Mouse (Mus musculus) liver, embryonic 14.5 days (tissue): ENCODE measurements around the gene Las1l. TPM values are rescaled to one million over a fixed set of nuclear protein-coding genes. Genes with fewer than 3 reads are reported as not detected.

Source experiments
- ATAC-seq: fragments of 200-750 bp; cut with Nextera tagmentation; 2 replicates; pipeline ENCODE4 v1.8.0; 2017; ENCODE audit warnings: moderate number of reproducible peaks, mild to moderate bottlenecking, moderate library complexity; ENCODE audit not compliant: insufficient read depth
- DNase-seq, 3 experiments: peaks; one replicate each; pipeline ENCODE4 v3.0.0-alpha.2; 2012 to 2013; ENCODE audit warnings: low read depth in 3 of 3, low spot score in 3 of 3
- H3K27ac ChIP-seq: fragments of 300-500 bp; sonication (generic); 2 replicates; pipeline ENCODE4 v1.5.1; 2014; ENCODE audit warnings: moderate library complexity, mild to moderate bottlenecking, control low read depth, inconsistent platforms
- H3K27me3 ChIP-seq: fragments of 300-500 bp; sonication (generic); 2 replicates; pipeline ENCODE4 v1.6.1; 2014; ENCODE audit warnings: mild to moderate bottlenecking, low read length, moderate library complexity; ENCODE audit not compliant: control insufficient read depth, insufficient read depth
- H3K36me3 ChIP-seq: fragments of 300-500 bp; sonication (generic); replicated peaks from 2 replicates; pipeline ENCODE4 v1.6.1; 2014; ENCODE audit warnings: low read depth; ENCODE audit not compliant: control insufficient read depth, insufficient read depth
- H3K4me1 ChIP-seq, 2 experiments: fragments of 200-500 bp in 1 of 2; fragments of 300-500 bp in 1 of 2; sonication (generic) in 1 of 2; replicated peaks; 2 replicates each; pipeline ENCODE4 v1.6.1; 2012 to 2014; ENCODE audit warnings: antibody characterized with exemption in 1 of 2, inconsistent platforms in 1 of 2, low read length in 1 of 2; ENCODE audit not compliant: control insufficient read depth in 2 of 2, insufficient read depth in 2 of 2
- H3K4me2 ChIP-seq: fragments of 300-500 bp; sonication (generic); 2 replicates; pipeline ENCODE4 v1.6.1; 2014; ENCODE audit warnings: low read depth, mild to moderate bottlenecking, control low read depth, moderate library complexity
- H3K4me3 ChIP-seq, 2 experiments: fragments of 200-500 bp in 1 of 2; fragments of 300-500 bp in 1 of 2; sonication (generic) in 1 of 2; 2 replicates each; pipeline ENCODE4 v1.5.1; 2012 to 2014; ENCODE audit warnings: low read depth in 2 of 2, low read length in 2 of 2, mild to moderate bottlenecking in 2 of 2, control low read depth in 1 of 2, inconsistent platforms in 1 of 2, moderate library complexity in 1 of 2; ENCODE audit not compliant: insufficient read depth in 1 of 2
- H3K9ac ChIP-seq: fragments of 300-500 bp; sonication (generic); replicated peaks from 2 replicates; pipeline ENCODE4 v1.6.1; 2014; ENCODE audit warnings: mild to moderate bottlenecking, control low read depth, moderate library complexity
- H3K9me3 ChIP-seq: fragments of 300-500 bp; sonication (generic); 2 replicates; pipeline ENCODE4 v1.6.1; 2016; ENCODE audit warnings: low read length, mixed read lengths; ENCODE audit not compliant: control insufficient read depth
- CTCF ChIP-seq: IDR thresholded peaks from 2 replicates; pipeline ENCODE4 v1.5.1; 2016; ENCODE audit warnings: antibody characterized with exemption, low read depth, control low read depth
- EP300 ChIP-seq: IDR thresholded peaks from 2 replicates; pipeline ENCODE4 v1.6.1; 2016; ENCODE audit warnings: antibody characterized with exemption, low read depth
- WGBS: fragments of 180-500 bp; shearing (Covaris S2); extraction: QIAGEN DNeasy Blood & Tissue Kit; methylation state at CpG from one replicate; pipeline ENCODE4 v1.1.7; 2014; ENCODE audit not compliant: insufficient replicate concordance; 5-methylcytosine and 5-hydroxymethylcytosine counted together
- polyA plus RNA-seq, 2 experiments: library from polyadenylated mRNA; depleted of rRNA in 1 of 2; stranded (reverse) in 1 of 2; unstranded in 1 of 2; fragments of >200 nt; fragmentation: Nextera tagmentation in 1 of 2; extraction: Ambion mirVana in 1 of 2; gene quantifications; 2 replicates each; pipeline versions ENCODE4 v1.2.1 to v1.2.3; 2012 to 2014

The Las1l gene
- polyA plus RNA-seq (2012; rRNA removed) (9.2 and 13.3 TPM in 2 replicates), polyA plus RNA-seq (2014; fragmentation: Nextera tagmentation; extraction: Ambion mirVana) (18.5 and 20.1 TPM in 2 replicates)

DNA sequence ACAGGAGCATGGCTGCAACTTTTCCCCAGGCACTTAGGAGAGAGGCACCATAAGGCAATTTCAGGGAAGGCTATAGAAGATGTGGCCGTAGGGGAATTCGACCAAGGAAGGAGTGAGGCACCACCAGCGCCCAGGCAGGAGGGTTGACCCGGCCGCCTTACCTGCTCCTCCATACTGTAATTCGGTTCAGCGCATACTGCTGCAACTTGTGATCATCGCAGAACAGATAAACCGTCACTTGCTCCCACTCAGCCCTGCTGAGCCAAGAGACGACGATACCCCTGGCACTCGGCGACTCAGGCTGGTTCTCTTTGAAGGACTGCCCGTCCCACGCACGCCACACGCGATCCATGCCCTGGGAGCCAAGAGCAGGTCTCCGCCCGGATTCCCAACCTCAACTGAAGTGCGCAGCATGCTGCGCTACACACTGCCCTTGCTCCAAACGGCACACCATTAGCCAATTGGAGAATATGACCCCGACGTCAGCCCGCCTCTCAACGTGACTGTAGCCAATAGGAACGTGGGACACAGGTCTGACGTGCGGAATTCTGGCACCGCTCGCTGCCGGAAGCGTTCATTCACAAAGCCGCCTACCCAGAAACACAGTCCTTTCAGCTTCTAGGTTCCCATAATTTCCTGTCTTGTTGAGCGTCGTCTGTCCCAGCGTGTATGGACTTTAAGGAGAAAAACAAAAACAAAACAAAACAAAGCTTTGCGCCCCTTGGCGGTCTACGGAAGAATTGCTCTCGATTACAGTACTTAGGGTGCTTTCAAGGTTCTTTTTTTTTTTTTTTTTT is at the start of gene Las1l:
Gene Las1l, minus strand, starts transcription at position 466 of the 797 bp plus-strand sequence.
- 15% methylated on average over 42 of the region's 42 CpGs for WGBS
- no peak for TF ChIP-seq EP300
- peak; percentile 15; the same call in 1 of the 2 replicates for TF ChIP-seq CTCF
- peak within 1 kb of the TSS; percentile 33; the same call in 1 of the 2 replicates for H3K27ac ChIP-seq
- H3K9me3 ChIP-seq: no peaks in the 10 kb centered on the region
- ATAC-seq: peak; percentile 100
- peak within 1 kb of the TSS; percentile 69 to 88 for H3K4me3 ChIP-seq
- peak; percentile 87 to 88 (median 88) for DNase-seq
- H3K36me3 ChIP-seq: no peaks in the 10 kb centered on the region
- peak within 1 kb of the TSS; percentile 65 for H3K4me2 ChIP-seq
- no peaks in the 10 kb centered on the region for H3K27me3 ChIP-seq
- H3K9ac ChIP-seq: peak within 1 kb of the TSS; percentile 55
- H3K4me1 ChIP-seq: 0 out of 4 replicates have a peak, but pooled peaks cover 0 to 2% of the 10 kb centered on the region in 2 experiments

DNA sequence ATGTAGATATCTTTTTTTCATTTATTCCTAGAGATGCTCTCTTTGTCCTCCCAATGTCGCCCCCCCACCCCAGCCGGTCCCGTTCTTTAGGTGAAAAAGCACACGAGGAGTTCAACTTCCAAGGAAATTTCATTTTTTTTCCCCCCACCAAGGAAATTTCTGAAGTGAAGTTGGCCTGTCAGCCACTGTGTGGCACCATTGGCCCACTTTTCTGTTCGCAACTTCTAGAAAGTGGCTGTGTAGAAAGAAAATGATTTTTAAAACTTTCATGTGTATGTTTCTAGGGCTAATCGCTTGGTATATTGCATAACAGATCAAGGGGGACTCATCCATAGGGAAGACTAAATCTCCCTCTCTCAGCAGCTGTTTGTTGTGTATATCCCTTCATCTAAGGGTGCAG is 49.6 kb upstream of the Las1l start:
- H3K9me3 ChIP-seq: no peaks in the 10 kb centered on the region
- H3K4me1 ChIP-seq: no peaks in the 10 kb centered on the region
- no peaks in the 10 kb centered on the region for H3K36me3 ChIP-seq
- no peak overlapping the region for H3K4me3 ChIP-seq
- H3K27me3 ChIP-seq: no peaks in the 10 kb centered on the region; the same call in 1 of the 2 replicates
- no peak overlapping the region for H3K9ac ChIP-seq
- H3K4me2 ChIP-seq: no peak overlapping the region
- TF ChIP-seq EP300 (no peak), CTCF (no peak)
- ATAC-seq: no peak
- no peak for DNase-seq
- no peak overlapping the region for H3K27ac ChIP-seq
- WGBS: 53% methylated on average over 6 of the region's 6 CpGs

DNA sequence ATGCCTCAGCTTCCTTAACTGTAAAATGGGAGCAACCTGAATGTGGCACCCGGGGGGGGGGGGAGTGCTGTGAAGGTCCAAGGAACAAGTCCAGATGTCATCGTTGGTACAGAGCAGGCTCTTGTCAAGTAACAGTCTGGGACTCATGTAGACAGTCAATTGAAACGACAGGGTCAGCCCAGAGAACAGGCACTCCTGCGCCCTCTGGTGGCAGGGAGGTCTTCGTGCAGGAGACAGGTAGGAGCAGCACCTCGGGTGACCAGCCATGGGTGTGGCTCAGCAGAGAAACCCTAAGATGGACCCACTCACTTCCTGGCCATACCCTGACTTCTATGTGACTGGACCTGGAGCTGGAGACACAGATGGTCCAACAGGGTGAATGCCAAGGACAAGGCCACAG is 42.8 kb upstream of the Las1l start:
- Histone ChIP-seq H3K36me3 (no peaks in the 10 kb centered on the region), H3K4me3 (no peak overlapping the region), H3K27me3 (no peaks in the 10 kb centered on the region), H3K9ac (no peak overlapping the region), H3K27ac (no peak overlapping the region), H3K4me2 (no peak overlapping the region), H3K9me3 (no peaks in the 10 kb centered on the region), H3K4me1 (no peaks in the 10 kb centered on the region)
- DNase-seq (peak in 1 of 3 experiments; percentile 15), ATAC-seq (no peak)
- 41% methylated on average over 6 of the region's 6 CpGs for WGBS
- TF ChIP-seq CTCF (peak; percentile 86), EP300 (no peak)

DNA sequence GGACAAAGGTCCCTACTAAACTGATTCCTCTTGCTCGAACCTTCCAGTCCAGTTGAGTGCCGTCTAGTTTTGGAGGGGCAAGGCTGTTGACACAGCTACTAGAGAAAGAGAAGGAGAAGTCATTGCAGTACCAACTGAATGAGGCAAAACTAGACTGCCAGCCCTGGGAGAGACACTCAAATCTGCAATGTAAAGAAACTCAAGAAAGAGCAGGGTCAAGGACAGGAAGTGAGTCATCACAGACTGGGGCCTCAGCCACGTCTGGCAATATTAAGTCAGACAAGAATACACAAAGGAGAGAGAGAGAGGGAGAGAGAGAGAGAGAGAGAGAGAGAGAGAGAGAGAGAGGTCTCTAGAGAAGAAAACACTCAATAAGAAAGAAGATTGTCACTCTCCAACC is 36.4 kb upstream of the Las1l start:
- no peak overlapping the region for H3K27ac ChIP-seq
- no peak overlapping the region for H3K4me3 ChIP-seq
- no peak overlapping the region for H3K9ac ChIP-seq
- H3K4me1 ChIP-seq: no peaks in the 10 kb centered on the region
- H3K4me2 ChIP-seq: no peak overlapping the region
- H3K9me3 ChIP-seq: no peaks in the 10 kb centered on the region
- no peaks in the 10 kb centered on the region for H3K36me3 ChIP-seq
- no peak for ATAC-seq
- no peak for DNase-seq
- TF ChIP-seq CTCF: no peak
- no peak for TF ChIP-seq EP300
- WGBS: 50% methylated on average over 2 of the region's 3 CpGs
- H3K27me3 ChIP-seq: no peaks in the 10 kb centered on the region

DNA sequence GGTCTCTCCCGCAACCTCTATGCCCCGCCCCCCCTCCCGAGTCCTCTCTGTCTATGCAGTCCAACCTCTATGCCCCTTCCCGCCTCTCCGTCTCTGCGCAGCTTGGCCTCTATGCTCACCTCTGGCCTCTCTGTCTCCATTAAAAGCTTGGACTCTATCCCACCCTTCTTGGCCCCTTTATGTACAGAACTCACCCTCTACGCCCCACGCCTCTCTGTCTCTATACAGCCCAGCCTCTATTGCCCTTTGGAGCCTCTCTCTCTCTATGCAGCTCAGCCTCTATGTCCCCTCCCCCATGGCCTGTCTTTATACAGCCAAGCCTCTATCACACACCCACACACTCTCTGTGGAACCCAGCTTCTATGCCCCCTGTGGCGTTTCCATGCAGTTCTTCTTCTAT is 13.2 kb upstream of the Las1l start:
- no peaks in the 10 kb centered on the region for H3K36me3 ChIP-seq
- H3K27ac ChIP-seq: no peak overlapping the region
- no peaks in the 10 kb centered on the region for H3K9me3 ChIP-seq
- ATAC-seq: no peak
- DNase-seq: no peak
- no peak overlapping the region for H3K4me2 ChIP-seq
- H3K27me3 ChIP-seq: no peaks in the 10 kb centered on the region
- TF ChIP-seq EP300: no peak
- no peak for TF ChIP-seq CTCF
- 76% methylated on average over 9 of the region's 9 CpGs for WGBS
- H3K4me3 ChIP-seq: no peak overlapping the region
- peaks cover 0 to 9% of the 10 kb centered on the region in 2 experiments; a peak in 1 of 4 replicates for H3K4me1 ChIP-seq
- H3K9ac ChIP-seq: no peak overlapping the region
